Mouse (Mus musculus) heart, embryonic 11.5 days (tissue): Measurements from ENCODE around the gene C330007P06Rik. TPM values are rescaled to one million over a fixed set of nuclear protein-coding genes. Genes with fewer than 3 reads are reported as not detected.
A peak's percentile ranks its signal among the peaks of the same experiment; 100 is the strongest.
"Not testable (repeated sequence)": the region's sequence is repeated elsewhere in the genome, so short reads cannot be mapped to it uniquely, and the experiment has no call there.

ENCODE experiments used
- ATAC-seq: fragments of 200-750 bp; cut with Nextera tagmentation; replicated peaks from 2 replicates; pipeline ENCODE4 v1.8.0; 2017; ENCODE audit warnings: moderate library complexity; ENCODE audit not compliant: insufficient number of reproducible peaks, low FRiP score, low TSS enrichment
- H3K27ac ChIP-seq: fragments of 300-500 bp; sonication (generic); 2 replicates; pipeline ENCODE4 v1.5.1; 2014; ENCODE audit warnings: mild to moderate bottlenecking, low read depth, low read length
- H3K27me3 ChIP-seq: fragments of 300-500 bp; sonication (generic); 2 replicates; pipeline ENCODE4 v1.6.1; 2014; ENCODE audit warnings: mild to moderate bottlenecking, low read length, mixed read lengths; ENCODE audit not compliant: control insufficient read depth, insufficient read depth
- H3K36me3 ChIP-seq: fragments of 300-500 bp; sonication (generic); 2 replicates; pipeline ENCODE4 v1.6.1; 2014; ENCODE audit warnings: mild to moderate bottlenecking, low read length, moderate library complexity, mixed read lengths; ENCODE audit not compliant: control insufficient read depth, insufficient read depth
- H3K4me1 ChIP-seq: fragments of 300-500 bp; sonication (generic); 2 replicates; pipeline ENCODE4 v1.6.1; 2014; ENCODE audit warnings: low read length; ENCODE audit not compliant: control insufficient read depth, insufficient read depth
- H3K4me2 ChIP-seq: fragments of 300-500 bp; sonication (generic); 2 replicates; pipeline ENCODE4 v1.6.1; 2014; ENCODE audit warnings: mild to moderate bottlenecking, moderate library complexity
- H3K4me3 ChIP-seq: fragments of 300-500 bp; sonication (generic); 2 replicates; pipeline ENCODE4 v1.5.1; 2014; ENCODE audit warnings: low read depth, low read length
- H3K9ac ChIP-seq: fragments of 300-500 bp; sonication (generic); 2 replicates; pipeline ENCODE4 v1.6.1; 2014; ENCODE audit warnings: mild to moderate bottlenecking, low read depth, low read length, moderate library complexity
- H3K9me3 ChIP-seq: fragments of 300-500 bp; sonication (generic); replicated peaks from 2 replicates; pipeline ENCODE4 v1.6.1; 2016; ENCODE audit warnings: low read length; ENCODE audit not compliant: control insufficient read depth
- WGBS: fragments of 180-500 bp; shearing (Covaris S2); extraction: QIAGEN DNeasy Blood & Tissue Kit; methylation state at CpG from one replicate; pipeline ENCODE4 v1.1.7; 2014; ENCODE audit not compliant: insufficient replicate concordance; 5-methylcytosine and 5-hydroxymethylcytosine counted together
- polyA plus RNA-seq: library from polyadenylated mRNA; unstranded; fragments of >200 nt; fragmentation: Nextera tagmentation; extraction: Ambion mirVana; gene quantifications from 2 replicates; pipeline ENCODE4 v1.2.1, GENCODE M21; 2014

Gene C330007P06Rik
- polyA plus RNA-seq, 1 experiment from 2014 or later = 23.4 TPM

- H3K4me3 ChIP-seq, H3K27ac ChIP-seq, H3K36me3 ChIP-seq, H3K27me3 ChIP-seq, ATAC-seq, H3K4me1 ChIP-seq, H3K9ac ChIP-seq, H3K9me3 ChIP-seq, H3K4me2 ChIP-seq: not testable (repeated sequence)
- WGBS = 44% methylated on average over 1 of the region's 1 CpGs
Measured at GRCm38 (mm10) chrX:36898931-36899330, 25.0 kb upstream of the C330007P06Rik start.

GRCm38 (mm10) chrX:36884719-36885118, 10.8 kb upstream of the C330007P06Rik start:
- H3K4me2 ChIP-seq = no peak overlapping the region
- ATAC-seq = no peak
- no peaks in the 10 kb centered on the region for H3K4me1 ChIP-seq
- no peak overlapping the region for H3K4me3 ChIP-seq
- no peak overlapping the region for H3K9ac ChIP-seq
- 0 out of 2 replicates have a peak, but pooled peaks cover 4% of the 10 kb centered on the region for H3K36me3 ChIP-seq
- no peaks in the 10 kb centered on the region for H3K27me3 ChIP-seq
- WGBS = 92% methylated on average over 1 of the region's 1 CpGs
- H3K27ac ChIP-seq = no peak overlapping the region
- H3K9me3 ChIP-seq = no peaks in the 10 kb centered on the region

- Histone ChIP-seq H3K9ac (peak overlapping the region; percentile 79), H3K4me1 (no peaks in the 10 kb centered on the region), H3K36me3 (no peaks in the 10 kb centered on the region), H3K4me2 (peak overlapping the region; percentile 67), H3K27ac (peak overlapping the region; percentile 70), H3K9me3 (no peaks in the 10 kb centered on the region), H3K27me3 (no peaks in the 10 kb centered on the region), H3K4me3 (peak overlapping the region; percentile 69)
- ATAC-seq = peak; percentile 7; the same call in 1 of the 2 replicates
- 8% methylated on average over 36 of the region's 36 CpGs for WGBS
Measured at GRCm38 (mm10) chrX:36874704-36875128, 805 bp upstream of the C330007P06Rik start.

GRCm38 (mm10) chrX:36874178-36874696, 326 bp upstream of the C330007P06Rik start:
- H3K4me3 ChIP-seq = peak overlapping the region; percentile 69
- H3K4me2 ChIP-seq = peak overlapping the region; percentile 67
- H3K9ac ChIP-seq = peak overlapping the region; percentile 79
- no peaks in the 10 kb centered on the region for H3K4me1 ChIP-seq
- 10% methylated on average over 55 of the region's 57 CpGs for WGBS
- peak overlapping the region; percentile 70 for H3K27ac ChIP-seq
- H3K9me3 ChIP-seq = no peaks in the 10 kb centered on the region
- H3K36me3 ChIP-seq = no peaks in the 10 kb centered on the region
- peak; percentile 92 for ATAC-seq
- H3K27me3 ChIP-seq = no peaks in the 10 kb centered on the region

DNA sequence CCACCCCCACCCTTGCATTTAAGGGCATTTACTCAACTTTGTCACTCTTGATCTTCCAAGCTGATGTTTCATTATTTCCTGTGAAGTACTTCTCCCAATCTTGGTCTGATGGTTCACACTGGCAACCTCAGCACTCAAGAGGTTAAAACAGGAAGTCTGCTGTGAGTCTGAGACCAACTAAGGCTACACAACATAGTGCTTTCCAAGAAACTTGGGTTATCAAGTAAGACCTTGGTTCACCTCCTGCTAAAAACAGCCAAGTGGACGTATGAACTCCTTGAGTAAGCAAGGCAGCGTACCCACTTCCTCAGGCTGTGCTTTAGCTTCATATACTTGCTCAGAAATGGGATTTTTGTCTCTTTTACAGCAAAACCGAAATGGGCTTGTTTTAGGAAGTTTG, 3.5 kb downstream of the C330007P06Rik start:
- Histone ChIP-seq H3K9ac (no peak overlapping the region), H3K4me2 (no peak overlapping the region), H3K36me3 (no peaks in the 10 kb centered on the region), H3K4me1 (no peaks in the 10 kb centered on the region), H3K27ac (no peak overlapping the region), H3K4me3 (no peak overlapping the region), H3K27me3 (no peaks in the 10 kb centered on the region), H3K9me3 (no peaks in the 10 kb centered on the region)
- 61% methylated on average over 3 of the region's 3 CpGs for WGBS
- no peak for ATAC-seq

- 50% methylated on average over 8 of the region's 8 CpGs for WGBS
- Histone ChIP-seq H3K4me3 (peak overlapping the region; percentile 44), H3K4me1 (peaks cover 3% of the 10 kb centered on the region; the same call in 1 of the 2 replicates), H3K36me3 (no peaks in the 10 kb centered on the region), H3K27ac (no peak overlapping the region), H3K9me3 (no peaks in the 10 kb centered on the region), H3K9ac (0 out of 2 replicates have a peak overlapping the region, but pooled peaks have one; percentile 54), H3K27me3 (no peaks in the 10 kb centered on the region), H3K4me2 (peak overlapping the region; percentile 45)
- ATAC-seq = no peak
Measured at GRCm38 (mm10) chrX:36864609-36865328, 9.1 kb downstream of the C330007P06Rik start.

DNA sequence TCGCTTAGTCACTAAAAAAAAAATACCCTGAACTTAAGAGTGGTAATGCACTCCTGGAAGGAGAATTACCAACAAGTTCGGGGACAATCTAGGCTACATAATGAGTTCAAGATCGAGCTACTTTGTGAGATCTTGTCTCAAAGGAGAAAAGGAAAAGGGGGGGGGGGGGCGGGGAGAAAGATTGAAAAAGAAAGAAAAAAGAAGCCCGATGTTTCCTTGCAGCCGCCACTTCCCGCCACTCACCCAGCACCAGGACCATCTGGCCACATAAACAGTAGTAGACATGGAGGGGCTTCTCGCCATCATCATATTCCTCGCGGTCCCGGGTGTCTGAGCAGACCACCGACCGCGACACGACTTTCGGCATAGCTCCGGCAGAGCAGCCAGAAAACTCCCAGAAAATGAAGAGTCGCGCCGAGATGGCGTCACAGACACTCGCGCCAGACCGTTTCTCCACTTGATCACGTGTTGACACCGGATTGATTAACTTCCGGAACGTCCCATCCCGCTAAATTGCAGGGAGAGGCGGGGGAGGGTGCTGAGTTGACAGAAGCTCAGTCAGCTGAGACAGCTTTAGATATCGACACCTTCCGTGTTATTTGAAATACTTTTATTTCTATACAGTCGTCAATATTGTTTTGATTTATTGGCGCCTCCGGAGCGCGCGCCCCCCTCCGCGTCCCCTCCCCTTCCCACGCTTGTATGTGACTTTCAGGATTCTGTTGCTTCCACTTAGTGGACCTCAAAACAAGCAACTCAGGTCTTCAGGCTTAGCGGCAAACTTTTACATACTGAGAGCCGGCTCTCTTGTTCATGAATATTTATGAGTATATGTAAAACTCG, 9.9 kb downstream of the C330007P06Rik start:
- Histone ChIP-seq H3K27ac (no peak overlapping the region; the same call in 1 of the 2 replicates), H3K4me3 (peak overlapping the region; percentile 44), H3K4me2 (peak overlapping the region; percentile 61), H3K36me3 (no peaks in the 10 kb centered on the region), H3K9me3 (no peaks in the 10 kb centered on the region), H3K27me3 (no peaks in the 10 kb centered on the region), H3K9ac (peak overlapping the region; percentile 62; the same call in 1 of the 2 replicates), H3K4me1 (peaks cover 3% of the 10 kb centered on the region; the same call in 1 of the 2 replicates)
- ATAC-seq = peak; percentile 74; the same call in 1 of the 2 replicates
- WGBS = 15% methylated on average over 43 of the region's 44 CpGs

DNA sequence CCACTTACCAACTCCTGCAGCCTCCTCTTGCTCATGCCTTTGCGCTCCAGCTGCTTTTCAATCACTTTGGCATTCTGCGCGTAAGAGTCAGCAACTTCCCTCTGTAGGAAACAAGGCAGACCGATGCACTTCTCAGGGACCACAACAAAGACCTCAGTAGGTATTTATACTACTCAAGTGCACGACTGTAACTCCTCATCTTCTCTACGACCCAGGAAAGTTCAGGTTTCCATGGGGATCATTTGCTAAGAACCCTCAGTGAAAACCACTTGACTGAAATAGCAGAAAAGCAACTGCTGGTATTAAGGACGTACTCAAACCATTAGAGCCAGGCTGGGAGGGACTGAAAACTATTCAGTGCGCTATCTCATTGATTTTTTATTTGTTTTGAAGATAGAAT, 21.3 kb downstream of the C330007P06Rik start:
- ATAC-seq = no peak
- Histone ChIP-seq H3K36me3 (no peaks in the 10 kb centered on the region), H3K27me3 (no peaks in the 10 kb centered on the region), H3K9ac (no peak overlapping the region), H3K27ac (no peak overlapping the region), H3K4me1 (no peaks in the 10 kb centered on the region), H3K4me3 (no peak overlapping the region), H3K4me2 (no peak overlapping the region), H3K9me3 (no peaks in the 10 kb centered on the region)
- 79% methylated on average over 8 of the region's 8 CpGs for whole genome bisulfite sequencing
